Mouse (Mus musculus) testis, postnatal 10 days (tissue): ENCODE data around the gene Tmem72.

ENCODE experiments used
- DNase-seq: peaks from one replicate; pipeline ENCODE4 v3.0.0; 2021; ENCODE audit warnings: low spot score

Gene Tmem72

DNA sequence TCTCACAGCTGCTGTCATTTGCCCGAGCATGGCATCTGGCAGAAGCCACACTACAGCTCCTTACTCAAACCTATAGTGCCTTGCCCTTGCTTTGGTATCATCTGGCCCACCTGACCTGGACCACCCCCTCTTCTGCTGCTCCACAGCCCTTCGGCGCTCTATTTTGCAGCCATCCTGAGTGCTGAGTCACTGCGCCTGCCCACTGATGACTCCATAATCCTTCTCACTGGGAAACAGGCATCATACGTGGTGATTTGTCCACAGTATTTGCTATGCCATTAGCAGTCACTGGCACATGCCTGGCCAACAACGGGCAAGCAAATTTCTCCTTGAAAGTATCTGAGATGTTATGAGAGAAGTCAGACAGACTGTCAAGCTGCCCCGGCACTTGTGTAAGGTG is 66.9 kb downstream of the Tmem72 start:
- no peak for DNase-seq

DNA sequence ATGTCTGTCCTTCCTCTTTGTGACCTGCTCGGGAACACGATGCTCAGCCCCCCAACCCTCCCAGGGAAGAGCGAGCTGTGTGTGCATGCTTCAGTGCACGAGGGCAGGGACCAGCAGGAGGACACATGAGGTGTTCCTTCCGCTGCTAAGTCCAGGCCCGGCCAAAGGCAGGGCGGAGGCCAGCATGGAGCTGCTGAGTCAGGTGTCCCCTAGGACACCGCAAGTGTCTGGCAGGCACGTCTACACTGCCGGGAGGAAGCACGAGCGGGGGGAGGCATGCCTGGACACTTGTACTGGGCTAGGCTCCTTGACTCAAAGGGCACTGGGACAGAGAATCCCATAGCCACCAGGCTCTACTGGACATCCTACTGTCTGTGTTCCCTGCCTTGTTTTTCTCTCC is 69.0 kb downstream of the Tmem72 start:
- no peak for DNase-seq

DNA sequence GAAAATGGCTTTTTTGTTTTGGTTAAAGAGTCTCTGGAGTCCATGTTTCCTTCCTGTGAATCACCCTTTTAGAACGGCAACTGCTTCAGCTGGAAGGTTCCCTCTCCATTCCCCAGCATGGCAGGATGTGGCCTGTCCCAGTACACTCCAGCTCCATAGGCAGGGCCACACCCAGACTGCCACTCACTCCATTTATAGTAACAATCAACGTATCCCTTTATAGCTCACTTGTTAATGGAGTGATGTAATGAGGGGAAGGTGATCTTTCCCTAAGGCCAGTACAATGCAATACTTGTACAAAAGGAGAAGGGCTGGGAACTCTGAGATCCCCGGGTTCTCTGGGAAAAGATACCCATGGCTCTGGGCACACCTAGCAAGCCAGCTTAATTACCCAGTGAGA is 72.4 kb downstream of the Tmem72 start:
- no peak for DNase-seq

DNA sequence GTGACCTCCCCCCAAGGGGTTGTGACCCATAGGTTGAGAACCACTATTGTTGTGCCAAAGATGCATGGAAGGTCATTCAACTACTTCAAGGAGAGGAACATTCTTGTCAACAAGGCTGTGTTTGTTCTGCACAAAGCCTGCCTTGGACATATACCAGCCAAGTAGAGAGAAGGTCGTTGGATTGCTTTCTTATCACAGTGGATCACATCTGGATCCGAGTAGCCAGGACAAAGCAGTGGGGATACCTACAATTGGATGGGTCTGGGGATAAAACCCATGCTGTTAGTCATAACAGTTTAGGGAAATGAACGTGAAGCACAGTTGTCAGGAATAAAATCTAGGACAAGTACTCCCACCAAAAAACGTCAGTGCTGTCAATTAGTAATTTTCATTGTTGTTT is 72.8 kb downstream of the Tmem72 start:
- DNase-seq: no peak

DNA sequence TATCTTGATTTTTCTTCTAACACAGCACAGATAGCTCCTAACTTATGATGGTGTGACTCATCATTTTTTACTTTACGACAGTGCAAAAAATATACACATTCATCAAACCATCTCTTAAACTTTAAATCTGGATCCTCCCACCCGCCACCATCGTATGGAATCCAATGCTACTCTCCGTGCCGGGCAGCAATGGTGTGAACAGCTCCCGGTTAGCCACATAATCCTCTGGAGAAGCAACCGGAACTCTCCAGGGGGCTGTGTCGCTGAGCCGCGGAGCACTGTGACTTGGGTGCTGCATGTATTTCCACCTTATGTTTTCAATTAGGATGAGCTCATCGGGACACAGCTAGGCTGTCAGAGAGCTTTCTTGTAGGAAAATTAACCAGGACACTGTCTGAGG is 73.8 kb downstream of the Tmem72 start:
- no peak for DNase-seq

DNA sequence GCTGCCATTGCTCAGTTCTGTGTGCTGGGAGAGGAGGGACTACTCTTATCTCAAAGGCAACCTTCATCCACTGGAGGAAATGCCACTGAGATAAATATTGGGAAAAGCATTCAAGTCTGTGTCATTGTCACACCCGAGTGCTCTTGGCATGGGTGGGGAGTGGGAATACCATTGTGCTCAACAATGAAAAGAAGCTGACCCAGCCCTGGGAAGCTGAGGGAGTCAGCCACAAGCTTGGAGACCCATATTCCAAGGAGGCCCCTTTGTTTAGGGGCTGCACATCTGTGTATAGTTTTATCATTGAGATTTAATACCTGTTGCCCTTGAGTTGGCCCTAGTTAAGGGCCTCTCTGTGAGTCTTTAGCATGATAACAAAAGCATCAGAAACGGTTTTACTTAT is 77.0 kb downstream of the Tmem72 start:
- DNase-seq: no peak

DNA sequence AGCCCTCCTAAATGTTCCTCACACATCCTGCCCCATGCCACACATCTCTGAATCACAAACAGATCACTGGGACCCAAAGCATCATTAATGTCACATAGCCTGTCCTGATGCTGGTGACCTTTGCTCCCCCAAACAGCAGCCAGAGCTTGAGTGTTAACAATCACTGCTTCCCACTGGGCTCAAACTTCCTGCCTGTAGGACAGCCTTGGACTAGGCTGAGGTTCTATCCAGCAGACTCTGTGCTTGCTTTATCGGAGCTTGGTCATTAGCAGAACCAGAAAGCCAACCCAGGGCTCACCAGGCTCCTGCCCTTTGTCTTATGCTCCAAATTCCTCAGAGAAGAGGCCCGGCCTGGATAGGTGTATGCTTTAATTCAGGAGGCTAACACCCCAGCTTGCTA is 77.8 kb downstream of the Tmem72 start:
- no peak for DNase-seq

DNA sequence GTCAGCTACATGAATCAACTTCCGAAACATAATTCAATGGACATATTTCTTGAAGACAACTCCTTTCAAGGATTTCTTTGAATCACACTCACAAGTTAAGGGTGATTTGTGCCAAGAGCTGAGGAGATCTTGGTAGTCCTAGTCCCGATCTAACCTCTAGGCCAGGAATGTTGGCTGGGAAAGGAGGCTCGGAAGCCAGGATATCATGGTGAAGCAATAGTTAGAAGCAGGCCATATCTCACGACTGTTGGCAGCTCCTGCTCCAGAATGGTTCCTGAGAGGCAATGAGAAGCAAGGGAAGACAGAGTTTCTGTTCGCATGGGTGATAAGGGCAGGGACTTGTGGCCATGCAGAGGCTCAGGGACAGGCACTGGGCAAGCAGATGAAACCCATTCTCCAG is 79.2 kb downstream of the Tmem72 start:
- no peak for DNase-seq

DNA sequence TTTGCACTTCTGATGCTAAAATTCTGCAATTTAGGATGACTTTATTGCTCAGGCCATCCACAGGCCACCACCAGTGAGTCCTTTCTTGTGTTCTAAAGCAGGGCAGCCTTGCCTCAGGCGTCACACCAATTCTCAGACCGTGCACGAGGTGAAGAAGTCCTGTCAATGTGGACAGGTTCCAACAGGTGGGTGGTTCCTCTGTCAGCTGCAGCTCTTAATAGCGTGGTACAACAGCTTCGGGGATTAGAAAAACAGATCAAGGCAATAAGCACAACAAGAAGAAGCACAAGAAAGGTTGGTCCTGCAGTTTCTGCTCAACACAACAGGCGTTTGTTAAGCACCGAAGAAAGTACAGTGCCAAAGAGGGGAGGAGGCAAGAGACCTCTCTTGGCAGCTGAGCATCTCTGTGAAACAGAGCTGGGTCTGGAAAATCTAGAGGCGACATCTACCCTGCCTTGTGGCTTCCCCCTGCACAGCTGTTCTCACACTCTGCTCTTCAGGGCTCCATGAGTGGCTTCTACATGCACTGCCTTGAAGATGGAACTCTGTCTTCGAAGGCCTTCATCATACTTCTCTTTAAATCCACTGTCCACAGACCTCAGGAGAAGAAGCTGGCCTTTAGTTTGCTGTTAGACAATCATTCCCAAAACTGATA is 80.0 kb downstream of the Tmem72 start:
- no peak for DNase-seq

DNA sequence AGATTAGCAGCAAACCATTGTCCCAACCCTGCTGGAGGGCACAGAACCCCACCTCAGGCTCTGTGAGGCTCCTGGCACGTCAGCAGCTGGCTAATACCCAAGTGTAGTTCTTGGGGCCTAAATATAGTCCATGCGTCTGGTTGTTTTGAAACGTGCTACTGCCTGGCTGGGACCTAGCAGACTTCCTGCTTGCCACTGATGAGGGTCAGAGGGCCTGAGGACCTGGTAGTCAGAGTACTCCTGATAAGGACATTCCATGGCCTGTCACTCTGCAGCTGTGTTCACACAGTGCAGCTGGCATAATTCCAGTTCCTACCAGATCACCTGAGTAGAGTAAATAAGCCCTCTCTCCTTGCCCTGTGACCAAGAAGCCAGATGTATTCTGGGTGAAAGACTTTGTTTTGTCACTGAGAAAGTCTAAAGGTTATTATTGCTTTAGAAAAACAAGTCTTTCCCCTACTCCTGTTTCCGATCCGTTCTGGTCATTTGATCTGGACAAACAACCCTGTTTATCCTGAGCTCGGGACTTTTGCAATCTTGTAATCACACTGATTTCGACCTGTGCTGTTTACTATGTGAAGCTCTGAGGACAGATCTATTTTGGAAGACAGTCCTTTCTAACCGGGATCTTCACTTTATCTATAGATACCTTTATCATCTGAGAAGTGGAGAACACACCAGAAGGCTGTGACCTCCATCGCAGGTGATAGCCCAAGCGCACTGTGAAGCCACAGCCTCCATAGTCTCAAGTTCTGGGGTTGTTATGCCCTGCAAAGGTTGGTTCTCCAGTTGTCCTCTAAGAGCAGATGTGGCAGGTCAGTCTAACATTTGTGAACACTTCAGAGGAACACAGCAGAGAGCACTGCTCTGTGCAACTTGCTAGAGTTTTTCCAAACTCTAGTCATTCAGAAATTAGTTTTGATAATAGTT is 81.2 kb downstream of the Tmem72 start:
- no peak for DNase-seq

DNA sequence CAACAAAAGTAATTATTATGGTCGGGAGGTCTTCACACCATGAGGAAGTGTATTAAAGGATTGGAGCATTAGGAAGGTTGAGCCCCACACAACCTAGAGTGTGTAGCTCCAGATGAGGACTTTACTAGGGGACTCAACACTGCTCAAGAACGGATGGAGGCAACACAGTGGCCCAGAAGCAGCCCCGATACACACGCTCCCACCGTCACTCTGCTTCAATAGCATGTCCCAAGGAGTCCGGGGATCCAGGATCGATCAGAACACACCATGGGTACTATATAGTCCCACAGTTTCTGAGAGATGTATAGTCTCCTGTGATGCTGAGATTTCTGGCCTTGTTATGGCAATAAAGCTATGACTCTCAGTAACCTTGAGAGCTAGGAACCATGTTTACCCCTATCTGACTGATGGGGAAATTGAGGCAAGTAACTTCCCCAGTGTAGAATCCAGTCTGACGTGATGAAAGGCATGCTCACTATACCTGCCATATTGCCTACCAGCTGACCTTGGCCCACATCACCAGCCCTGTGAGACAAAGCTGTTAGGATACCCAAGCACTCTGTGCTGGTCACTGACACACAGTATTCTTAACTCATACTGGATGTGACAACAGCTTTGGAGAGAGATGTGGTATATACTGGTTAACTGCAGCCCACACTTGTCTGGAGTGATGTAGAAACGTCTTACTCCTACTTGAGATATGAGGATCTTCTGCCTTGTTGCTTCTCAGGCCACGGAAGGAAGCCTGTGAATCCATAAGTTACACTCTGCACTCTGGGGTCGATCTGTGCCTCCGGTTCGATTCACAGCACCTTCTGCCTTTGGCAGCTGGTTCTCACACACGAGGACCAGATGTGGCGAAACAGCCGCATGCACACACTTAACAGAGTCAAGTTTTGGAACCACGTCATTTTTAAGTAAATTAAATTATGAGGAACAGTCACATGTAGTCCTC is 82.7 kb downstream of the Tmem72 start:
- DNase-seq: peak; percentile 23

DNA sequence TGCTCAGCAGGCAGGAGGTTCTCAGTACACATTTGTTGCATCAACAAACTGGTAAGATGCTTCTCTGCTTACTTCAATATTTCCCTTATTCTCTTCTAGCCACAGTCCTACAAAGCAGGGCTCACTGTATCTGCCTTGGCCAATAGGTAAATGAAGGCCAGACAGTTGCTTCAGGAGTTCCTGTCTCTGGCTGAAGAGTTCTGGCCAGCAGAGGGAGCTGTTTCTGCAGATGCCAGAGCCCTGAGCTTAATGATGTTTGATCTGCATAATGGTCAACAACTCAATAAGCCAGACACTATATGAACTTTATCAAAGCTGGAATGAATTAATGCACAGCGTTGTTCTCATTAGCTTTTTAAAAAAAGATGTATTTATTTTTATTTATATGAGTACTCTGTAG is 84.6 kb downstream of the Tmem72 start:
- peak; percentile 84 for DNase-seq

DNA sequence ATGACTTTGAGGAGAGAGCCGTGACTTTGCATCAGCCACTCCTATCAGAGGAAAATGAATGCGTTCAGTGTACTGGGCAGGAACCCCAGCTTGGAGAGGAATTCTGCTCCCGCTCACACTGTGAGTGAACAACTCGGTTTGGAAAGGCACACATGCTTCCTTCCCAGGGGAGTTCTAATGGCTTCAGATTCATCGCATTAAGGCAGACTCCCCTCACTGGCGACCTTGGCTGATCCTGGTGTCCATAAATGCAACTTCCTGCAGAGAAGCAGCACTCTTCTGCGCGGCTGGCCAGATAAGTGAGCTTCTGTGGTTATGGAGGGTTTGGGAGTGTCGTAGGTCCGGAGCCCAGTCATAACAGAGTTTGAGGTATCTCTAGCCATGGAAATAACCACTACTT is 86.9 kb downstream of the Tmem72 start:
- DNase-seq: no peak
